Comparison of ENCODE assay signal across 14 mouse cellular contexts in the genomic region with DNA sequence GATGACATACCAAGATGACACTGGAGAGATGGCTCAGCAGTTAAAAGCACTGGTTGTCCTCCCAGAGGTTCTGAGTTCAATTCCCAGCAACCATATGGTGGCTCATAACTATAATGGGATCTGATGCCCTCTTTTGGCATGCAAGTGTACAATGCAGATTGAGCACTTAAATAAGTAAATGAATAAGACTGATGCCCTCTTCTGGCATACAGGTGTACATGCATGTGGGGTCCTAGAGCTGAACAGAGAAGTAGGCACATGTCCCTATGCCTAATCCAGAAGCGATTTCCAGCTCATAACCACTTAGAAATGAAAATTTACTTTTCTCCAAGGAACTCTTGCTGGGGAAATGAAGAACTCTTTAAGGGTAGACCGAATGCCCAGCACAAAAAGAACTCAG. TPM values are rescaled to one million over a fixed set of nuclear protein-coding genes. Genes with fewer than 3 reads are reported as not detected.
A peak's percentile ranks its signal among the peaks of the same experiment; 100 is the strongest.
DNase-seq lines count a peak whose midpoint lies in the region; ATAC-seq and TF ChIP-seq lines count a peak whose summit lies in the region.
"Had no signal": no experiment of that assay in that cellular context is flagged by ENCODE, and none has a peak within 500 bp of the region (broad histone marks: within the 10 kb centered on the region; RNA-seq: fewer than 3 reads in every experiment).

No protein-coding gene starts in this region.

- no peak overlapping the region for H3K27ac ChIP-seq in heart, adult 2 months
- H3K27ac ChIP-seq in thymus, adult 2 months (ENCODE audit: control insufficient read depth, insufficient read depth, low read length), result no peak overlapping the region
- no peak overlapping the region for H3K27ac ChIP-seq in intestine, embryonic 16.5 days (ENCODE audit: low read length)
- H3K27ac ChIP-seq: liver, embryonic 15.5 days; neural tube, embryonic 12.5 days; stomach, embryonic 15.5 days had no signal

- no peak for TF ChIP-seq EP300 in heart, adult 2 months (IDR thresholded peaks at IDR 0.05; ENCODE audit: insufficient read depth, low read depth, low read length)

- H3K36me3 ChIP-seq in heart, adult 2 months (ENCODE audit: control insufficient read depth, insufficient read depth, low read length), result no peaks in the 10 kb centered on the region
- no peaks in the 10 kb centered on the region for H3K36me3 ChIP-seq in thymus, adult 2 months (ENCODE audit: control insufficient read depth, insufficient read depth, low read length)
- no peaks in the 10 kb centered on the region for H3K36me3 ChIP-seq in splenic B cell, adult 2 months (ENCODE audit: control insufficient read depth, insufficient read depth, low read length, poor library complexity, severe bottlenecking)
- H3K36me3 ChIP-seq in intestine, embryonic 16.5 days (ENCODE audit: control insufficient read depth, insufficient read depth, low read length), result no peaks in the 10 kb centered on the region
- H3K36me3 ChIP-seq: liver, embryonic 15.5 days; neural tube, embryonic 12.5 days; stomach, embryonic 15.5 days had no signal

- WGBS in heart, adult 2 months, result 70% methylated on average over 2 of the region's 2 CpGs
- 66% methylated on average over 2 of the region's 2 CpGs for WGBS in thymus, adult 2 months
- WGBS in intestine, embryonic 16.5 days, result 82% methylated on average over 2 of the region's 2 CpGs

- H3K4me2 ChIP-seq in intestine, embryonic 16.5 days (ENCODE audit: low read depth, low read length), result no peak overlapping the region
- H3K4me2 ChIP-seq: liver, embryonic 15.5 days; neural tube, embryonic 12.5 days; stomach, embryonic 15.5 days had no signal

- H3K4me1 ChIP-seq in heart, adult 2 months (ENCODE audit: control insufficient read depth, insufficient read depth, low read length), result no peaks in the 10 kb centered on the region
- H3K4me1 ChIP-seq in thymus, adult 2 months (replicated peaks; ENCODE audit: control insufficient read depth, insufficient read depth, low read length), result no peaks in the 10 kb centered on the region
- H3K4me1 ChIP-seq in intestine, embryonic 16.5 days (ENCODE audit: control insufficient read depth, insufficient read depth, low read length), result no peaks in the 10 kb centered on the region
- H3K4me1 ChIP-seq: liver, embryonic 15.5 days; neural tube, embryonic 12.5 days; stomach, embryonic 15.5 days had no signal

- no peak overlapping the region for H3K4me3 ChIP-seq in heart, adult 2 months
- H3K4me3 ChIP-seq in thymus, adult 2 months (ENCODE audit: control insufficient read depth, insufficient read depth, low read length), result no peak overlapping the region
- H3K4me3 ChIP-seq in intestine, embryonic 16.5 days (ENCODE audit: low read length), result no peak overlapping the region
- H3K4me3 ChIP-seq: liver, embryonic 15.5 days; neural tube, embryonic 12.5 days; stomach, embryonic 15.5 days had no signal

- ATAC-seq in intestine, embryonic 16.5 days, result no peak

- no peaks in the 10 kb centered on the region for H3K79me2 ChIP-seq in heart, adult 2 months (replicated peaks; ENCODE audit: control insufficient read depth, insufficient read depth, low read length)

- peak; percentile 53 for TF ChIP-seq CTCF in heart, adult 2 months (IDR thresholded peaks at IDR 0.05)
- TF ChIP-seq CTCF in thymus, adult 2 months (IDR thresholded peaks at IDR 0.05; ENCODE audit: borderline replicate concordance, control insufficient read depth, extremely low read depth, insufficient read depth, low read length, poor library complexity), result no peak

- no peak for TF ChIP-seq POLR2A in heart, adult 2 months (IDR thresholded peaks at IDR 0.05; ENCODE audit: insufficient read depth, low read depth, low read length)
- no peak for TF ChIP-seq POLR2A in thymus, adult 2 months (IDR thresholded peaks at IDR 0.05; ENCODE audit: control insufficient read depth, extremely low read depth, insufficient read depth, low read length, poor library complexity)

- intact Hi-C loops in heart, adult 2 months (cut with DNase I), result no loop called here

- H3K27me3 ChIP-seq in heart, adult 2 months (ENCODE audit: control insufficient read depth, insufficient read depth, low read length), result no peaks in the 10 kb centered on the region
- H3K27me3 ChIP-seq in thymus, adult 2 months (ENCODE audit: control insufficient read depth, insufficient read depth, low read length), result no peaks in the 10 kb centered on the region
- no peaks in the 10 kb centered on the region for H3K27me3 ChIP-seq in splenic B cell, adult 2 months (ENCODE audit: control insufficient read depth, insufficient read depth, low read length, poor library complexity, severe bottlenecking)
- H3K27me3 ChIP-seq in intestine, embryonic 16.5 days (replicated peaks; ENCODE audit: control insufficient read depth, insufficient read depth, low read length), result no peaks in the 10 kb centered on the region
- H3K27me3 ChIP-seq: liver, embryonic 15.5 days; neural tube, embryonic 12.5 days; stomach, embryonic 15.5 days had no signal

- DNase-seq in heart, adult 2 months, result no peak
- no peak for DNase-seq in heart, adult 11 months
- peak; percentile 4 for DNase-seq in thymus, adult 2 months
- no peak for DNase-seq in thymus, postnatal 25 days
- peak; percentile 12 for DNase-seq in brain, adult 2 months (ENCODE audit: low read depth, low spot score)
- peak; percentile 41 for DNase-seq in splenic B cell, adult 2 months (ENCODE audit: low read depth, low spot score)
- DNase-seq in ovary, postnatal 14 days (ENCODE audit: low spot score), result no peak
- DNase-seq: cerebellum, adult 9-10 months; heart, postnatal 4 days had no signal

- H3K9ac ChIP-seq in heart, adult 2 months (ENCODE audit: low read depth, low read length), result no peak overlapping the region
- no peak overlapping the region for H3K9ac ChIP-seq in intestine, embryonic 16.5 days (ENCODE audit: low read depth, low read length)
- H3K9ac ChIP-seq: liver, embryonic 15.5 days; neural tube, embryonic 12.5 days; stomach, embryonic 15.5 days had no signal

- H3K9me3 ChIP-seq in intestine, embryonic 16.5 days (ENCODE audit: control insufficient read depth, low read length), result no peaks in the 10 kb centered on the region
- H3K9me3 ChIP-seq: liver, embryonic 15.5 days; neural tube, embryonic 12.5 days; stomach, embryonic 15.5 days had no signal

RNA-seq across cellular contexts. Expression of a gene that starts 31.8 kb away (rescaled TPM):
- total RNA-seq in heart, adult 2 months (2021), result not detected
- polyA plus RNA-seq in heart, adult 2 months (2012; rRNA removed), result 0.37 TPM in 1 of 2 replicates, not detected in the other
- 0.18 TPM in 1 of 2 replicates, not detected in the other for polyA plus RNA-seq in thymus, adult 2 months (2012; rRNA removed)
- polyA plus RNA-seq in intestine, embryonic 16.5 days (2015; fragmentation: Nextera tagmentation; extraction: Ambion mirVana), result 0.28 and 0.33 TPM in 2 replicates
- total RNA-seq: heart, postnatal 4 days; layer of hippocampus, postnatal 10 days had no signal
- polyA plus RNA-seq: liver, embryonic 15.5 days; neural tube, embryonic 12.5 days had no signal

RNA-seq across cellular contexts. Expression of a gene that starts 35.5 kb away (rescaled TPM):
- total RNA-seq in heart, adult 2 months (2021), result not detected
- polyA plus RNA-seq in heart, adult 2 months (2012; rRNA removed), result 2.5 TPM in 1 of 2 replicates, not detected in the other
- polyA plus RNA-seq in thymus, adult 2 months (2012; rRNA removed), result 0.29 and 0.69 TPM in 2 replicates
- 408 and 430 TPM in 2 replicates for polyA plus RNA-seq in intestine, embryonic 16.5 days (2015; fragmentation: Nextera tagmentation; extraction: Ambion mirVana)
- total RNA-seq: heart, postnatal 4 days; layer of hippocampus, postnatal 10 days had no signal
- polyA plus RNA-seq: neural tube, embryonic 12.5 days had no signal

Comparison
In these comparisons a context has a peak if more than half of its experiments do, and no peak if none do; other contexts are left out.
1. DNase-seq: peak in thymus, adult 2 months (single experiment), brain, adult 2 months (single experiment) and splenic B cell, adult 2 months (single experiment); none in heart, adult 2 months (0 of 2), heart, adult 11 months (single experiment), thymus, postnatal 25 days (single experiment) and ovary, postnatal 14 days (single experiment).
2. RNA of a gene that starts 35.5 kb away (polyA plus RNA-seq): 408 to 430 TPM in intestine, embryonic 16.5 days; 2.5 TPM in heart, adult 2 months and 0.29 to 0.69 TPM in thymus, adult 2 months; every median in the first group is over 100 times any median in the second.